Mouse (Mus musculus) kidney, adult 2 months (tissue): ENCODE results near the gene Pramef12.

Experiments
- CTCF ChIP-seq: fragments of 200-500 bp; conservative IDR thresholded peaks from 2 replicates; pipeline ENCODE4 v1.5.1; 2011; ENCODE audit warnings: low read depth, mild to moderate bottlenecking, control low read depth, low read length, moderate library complexity, mixed read lengths; ENCODE audit not compliant: insufficient read depth, insufficient read length
- POLR2A ChIP-seq: fragments of 200-500 bp; IDR thresholded peaks from one replicate; pipeline ENCODE4 v1.6.1; 2011; ENCODE audit warnings: low read depth, low read length, control low read depth

DNA sequence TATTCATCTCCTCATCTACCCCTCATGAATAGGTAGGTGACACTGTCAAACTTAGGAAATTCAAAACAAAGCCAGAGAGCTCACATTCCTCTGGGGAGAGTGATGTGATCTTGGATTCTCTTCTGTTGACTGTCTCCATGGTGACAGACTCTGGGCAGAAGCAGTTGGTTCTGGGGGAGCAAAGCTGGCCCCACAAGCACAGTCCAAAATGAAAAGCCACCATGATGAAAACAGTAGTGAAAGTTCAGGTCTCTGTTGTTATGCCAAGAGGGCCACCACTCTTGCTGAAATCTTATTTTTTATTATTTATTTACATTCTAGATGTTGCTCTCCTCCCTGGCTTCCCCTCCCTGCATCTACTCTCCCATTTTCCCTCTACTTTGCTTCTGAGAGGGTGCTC is 30.4 kb upstream of the Pramef12 start, which contains the start of gene 1700012P22Rik:
- no peak for TF ChIP-seq CTCF
- no peak for TF ChIP-seq POLR2A
